Mouse (Mus musculus): ENCODE measurements around the gene Tmc6. TPM values are rescaled to one million over a fixed set of nuclear protein-coding genes. Genes with fewer than 3 reads are reported as not detected.
"Not testable (repeated sequence)": the region's sequence is repeated elsewhere in the genome, so short reads cannot be mapped to it uniquely, and the experiment has no call there.

The Tmc6 gene
- total and polyA plus RNA-seq, 2 experiments = 5.3 to 11.8 TPM

DNA sequence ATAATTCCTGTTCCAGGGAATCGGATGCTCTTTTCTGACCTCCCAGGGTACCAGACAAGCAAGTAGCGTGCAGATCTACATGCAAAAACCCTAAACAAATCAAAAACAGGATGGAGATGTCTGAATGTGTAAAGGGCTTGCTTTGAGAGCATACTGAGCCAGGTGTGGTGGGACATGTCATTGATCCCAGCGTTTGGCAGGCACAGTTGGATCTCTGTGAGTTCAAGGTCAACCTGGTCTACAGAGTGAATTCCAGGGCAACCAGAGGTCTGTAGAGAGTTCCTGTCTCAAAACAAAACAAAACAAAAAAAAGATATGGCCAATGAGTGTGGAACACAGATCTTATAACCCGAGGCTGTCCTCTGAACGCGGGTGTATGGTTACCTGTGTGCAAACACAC is 41.4 kb upstream of the Tmc6 start:
- Histone ChIP-seq H3K27ac (replicated peaks; ENCODE audit: insufficient read depth, low read depth, low read length) (peak overlapping the region; percentile 38; the same call in 1 of the 2 replicates), H3K27me3 (ENCODE audit: control insufficient read depth, insufficient read depth, low read length) (no peaks in the 10 kb centered on the region), H3K4me1 (ENCODE audit: control insufficient read depth, insufficient read depth, low read length) (peaks cover 36% of the 10 kb centered on the region), H3K36me3 (ENCODE audit: control insufficient read depth, insufficient read depth, low read length) (no peaks in the 10 kb centered on the region), H3K79me2 (ENCODE audit: control insufficient read depth, insufficient read depth, low read length) (no peaks in the 10 kb centered on the region), H3K4me3 (ENCODE audit: insufficient read depth, low read depth, low read length) (no peak overlapping the region), H3K9ac (ENCODE audit: low read depth, low read length) (no peak overlapping the region)
- 26% methylated on average over 6 of the region's 6 CpGs for WGBS
- no peak for TF ChIP-seq POLR2A (IDR thresholded peaks at IDR 0.05; ENCODE audit: extremely low read depth, insufficient read depth, low read length)
- TF ChIP-seq CTCF (IDR thresholded peaks at IDR 0.05; ENCODE audit: low read depth, low read length) = no peak
- DNase-seq (ENCODE audit: extremely low read depth, low read depth, low spot score) = peak; percentile 84

DNA sequence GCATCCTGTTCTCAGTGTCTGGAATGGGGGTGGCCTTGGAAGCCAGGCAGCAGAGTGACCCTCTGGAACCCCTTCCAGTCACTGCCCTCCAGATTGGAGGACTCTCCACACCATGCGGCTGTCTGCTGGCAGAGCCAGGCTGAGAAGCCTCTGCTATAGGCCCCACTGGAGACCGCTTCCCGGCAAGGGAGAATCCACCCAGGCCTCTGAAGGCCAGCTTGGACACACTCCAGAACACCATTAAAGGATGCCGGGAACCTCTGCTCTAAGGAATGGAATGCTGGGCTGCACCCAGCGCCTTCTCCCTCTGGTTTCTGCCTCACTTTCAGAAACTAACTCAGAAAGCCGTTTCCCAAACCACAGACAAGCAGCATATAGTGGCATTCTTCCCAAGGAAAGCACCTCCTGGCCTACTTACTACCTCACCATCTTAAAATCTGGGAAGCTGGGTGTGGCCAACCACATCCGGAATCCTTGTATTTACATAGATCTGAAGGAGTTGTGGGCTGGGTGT is 40.8 kb upstream of the Tmc6 start:
- Histone ChIP-seq H3K36me3 (ENCODE audit: control insufficient read depth, insufficient read depth, low read length) (no peaks in the 10 kb centered on the region; the same call in 1 of the 2 replicates), H3K4me3 (ENCODE audit: insufficient read depth, low read depth, low read length) (no peak overlapping the region), H3K27ac (replicated peaks; ENCODE audit: insufficient read depth, low read depth, low read length) (no peak overlapping the region), H3K79me2 (ENCODE audit: control insufficient read depth, insufficient read depth, low read length) (no peaks in the 10 kb centered on the region), H3K9ac (ENCODE audit: low read depth, low read length) (no peak overlapping the region), H3K27me3 (ENCODE audit: control insufficient read depth, insufficient read depth, low read length) (no peaks in the 10 kb centered on the region), H3K4me1 (ENCODE audit: control insufficient read depth, insufficient read depth, low read length) (peaks cover 30% of the 10 kb centered on the region)
- TF ChIP-seq POLR2A (IDR thresholded peaks at IDR 0.05; ENCODE audit: extremely low read depth, insufficient read depth, low read length) = no peak
- no peak for TF ChIP-seq CTCF (IDR thresholded peaks at IDR 0.05; ENCODE audit: low read depth, low read length)
- no peak for DNase-seq (ENCODE audit: extremely low read depth, low read depth, low spot score)
- 78% methylated on average over 7 of the region's 7 CpGs for WGBS

DNA sequence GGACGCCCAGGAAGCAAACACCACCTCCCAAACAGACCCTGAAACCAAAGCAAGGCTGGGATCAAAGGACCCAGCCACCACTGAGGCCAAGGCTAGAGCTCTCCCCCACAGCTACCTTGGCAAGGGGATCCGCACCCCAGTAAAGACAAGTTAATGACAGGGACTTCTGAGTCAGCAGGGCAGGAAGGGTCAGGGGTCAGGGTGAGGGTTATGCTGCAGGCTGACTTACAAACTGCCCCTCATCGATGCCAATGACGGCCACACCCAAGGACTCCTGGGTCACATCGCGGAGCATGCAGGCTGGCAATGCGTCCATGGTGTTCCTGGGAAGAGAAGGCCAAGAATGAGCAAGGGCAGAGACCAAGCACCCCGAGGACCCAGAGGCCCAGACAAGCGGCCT is 39.9 kb upstream of the Tmc6 start:
- H3K27ac ChIP-seq (replicated peaks; ENCODE audit: insufficient read depth, low read depth, low read length) = no peak overlapping the region
- no peak overlapping the region for H3K4me3 ChIP-seq (ENCODE audit: insufficient read depth, low read depth, low read length)
- TF ChIP-seq CTCF (IDR thresholded peaks at IDR 0.05; ENCODE audit: low read depth, low read length) = no peak
- TF ChIP-seq POLR2A (IDR thresholded peaks at IDR 0.05; ENCODE audit: extremely low read depth, insufficient read depth, low read length) = no peak
- no peaks in the 10 kb centered on the region for H3K79me2 ChIP-seq (ENCODE audit: control insufficient read depth, insufficient read depth, low read length)
- H3K36me3 ChIP-seq (ENCODE audit: control insufficient read depth, insufficient read depth, low read length) = peaks cover 3% of the 10 kb centered on the region; the same call in 1 of the 2 replicates
- peak; percentile 60 for DNase-seq (ENCODE audit: extremely low read depth, low read depth, low spot score)
- H3K27me3 ChIP-seq (ENCODE audit: control insufficient read depth, insufficient read depth, low read length) = no peaks in the 10 kb centered on the region
- 29% methylated on average over 9 of the region's 9 CpGs for WGBS
- peaks cover 25% of the 10 kb centered on the region for H3K4me1 ChIP-seq (ENCODE audit: control insufficient read depth, insufficient read depth, low read length)
- no peak overlapping the region for H3K9ac ChIP-seq (ENCODE audit: low read depth, low read length)

DNA sequence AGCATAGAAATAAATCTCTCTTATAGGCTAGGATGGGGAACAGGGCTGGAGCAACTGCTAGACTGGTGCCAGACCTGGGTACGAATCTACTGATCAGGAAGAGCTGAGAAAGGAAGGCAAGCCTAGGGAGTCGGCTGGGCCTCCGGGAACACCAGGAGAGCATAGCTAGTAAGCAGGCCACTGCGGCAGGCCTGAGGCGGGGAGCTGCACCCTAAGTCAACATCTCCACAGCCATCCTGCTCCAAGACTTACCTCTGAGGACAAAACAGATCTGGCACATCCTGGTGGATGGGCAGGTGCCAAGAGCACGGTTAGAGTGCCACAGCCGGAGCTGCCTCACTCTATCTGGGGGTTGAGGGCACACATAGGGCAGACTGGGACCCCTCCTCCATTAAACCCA is 38.2 kb upstream of the Tmc6 start:
- no peak overlapping the region for H3K9ac ChIP-seq (ENCODE audit: low read depth, low read length)
- H3K4me3 ChIP-seq (ENCODE audit: insufficient read depth, low read depth, low read length) = no peak overlapping the region
- no peaks in the 10 kb centered on the region for H3K27me3 ChIP-seq (ENCODE audit: control insufficient read depth, insufficient read depth, low read length)
- H3K36me3 ChIP-seq (ENCODE audit: control insufficient read depth, insufficient read depth, low read length) = peaks cover 4% of the 10 kb centered on the region; the same call in 1 of the 2 replicates
- H3K4me1 ChIP-seq (ENCODE audit: control insufficient read depth, insufficient read depth, low read length) = peaks cover 25% of the 10 kb centered on the region
- WGBS = 59% methylated on average over 7 of the region's 7 CpGs
- no peak for DNase-seq (ENCODE audit: extremely low read depth, low read depth, low spot score)
- H3K27ac ChIP-seq (replicated peaks; ENCODE audit: insufficient read depth, low read depth, low read length) = no peak overlapping the region
- TF ChIP-seq POLR2A (IDR thresholded peaks at IDR 0.05; ENCODE audit: extremely low read depth, insufficient read depth, low read length) = no peak
- TF ChIP-seq CTCF (IDR thresholded peaks at IDR 0.05; ENCODE audit: low read depth, low read length) = no peak
- H3K79me2 ChIP-seq (ENCODE audit: control insufficient read depth, insufficient read depth, low read length) = 0 out of 2 replicates have a peak, but pooled peaks cover 4% of the 10 kb centered on the region

DNA sequence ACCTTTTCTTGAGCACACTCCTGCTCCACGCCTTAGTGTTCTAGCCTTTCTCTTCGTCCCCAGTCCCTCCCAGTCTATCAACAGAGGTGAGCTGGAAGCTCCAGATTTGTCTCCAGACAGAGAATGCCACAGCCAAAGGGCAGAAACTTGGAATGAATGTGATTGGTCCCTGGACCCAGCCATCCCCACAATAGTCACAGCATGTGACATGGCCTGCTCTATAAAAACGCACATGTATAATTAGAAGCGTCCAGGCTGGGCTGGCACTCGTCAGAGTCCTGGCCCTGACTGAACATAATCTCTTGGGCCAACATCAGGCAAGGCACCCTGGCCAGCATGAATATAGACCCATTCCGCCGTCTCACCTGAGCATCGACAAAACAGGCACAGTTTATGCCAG is 37.1 kb upstream of the Tmc6 start:
- H3K9ac ChIP-seq (ENCODE audit: low read depth, low read length) = no peak overlapping the region
- H3K4me3 ChIP-seq (ENCODE audit: insufficient read depth, low read depth, low read length) = no peak overlapping the region
- 0 out of 2 replicates have a peak, but pooled peaks cover 4% of the 10 kb centered on the region for H3K79me2 ChIP-seq (ENCODE audit: control insufficient read depth, insufficient read depth, low read length)
- 0 out of 2 replicates have a peak overlapping the region, but pooled peaks have one; percentile 9 for H3K27ac ChIP-seq (replicated peaks; ENCODE audit: insufficient read depth, low read depth, low read length)
- H3K4me1 ChIP-seq (ENCODE audit: control insufficient read depth, insufficient read depth, low read length) = peaks cover 18% of the 10 kb centered on the region
- no peaks in the 10 kb centered on the region for H3K27me3 ChIP-seq (ENCODE audit: control insufficient read depth, insufficient read depth, low read length)
- peaks cover 4% of the 10 kb centered on the region; the same call in 1 of the 2 replicates for H3K36me3 ChIP-seq (ENCODE audit: control insufficient read depth, insufficient read depth, low read length)
- 20% methylated on average over 8 of the region's 8 CpGs for WGBS
- TF ChIP-seq CTCF (IDR thresholded peaks at IDR 0.05; ENCODE audit: low read depth, low read length) (no peak), POLR2A (IDR thresholded peaks at IDR 0.05; ENCODE audit: extremely low read depth, insufficient read depth, low read length) (no peak)
- DNase-seq (ENCODE audit: extremely low read depth, low read depth, low spot score) = peak; percentile 91

DNA sequence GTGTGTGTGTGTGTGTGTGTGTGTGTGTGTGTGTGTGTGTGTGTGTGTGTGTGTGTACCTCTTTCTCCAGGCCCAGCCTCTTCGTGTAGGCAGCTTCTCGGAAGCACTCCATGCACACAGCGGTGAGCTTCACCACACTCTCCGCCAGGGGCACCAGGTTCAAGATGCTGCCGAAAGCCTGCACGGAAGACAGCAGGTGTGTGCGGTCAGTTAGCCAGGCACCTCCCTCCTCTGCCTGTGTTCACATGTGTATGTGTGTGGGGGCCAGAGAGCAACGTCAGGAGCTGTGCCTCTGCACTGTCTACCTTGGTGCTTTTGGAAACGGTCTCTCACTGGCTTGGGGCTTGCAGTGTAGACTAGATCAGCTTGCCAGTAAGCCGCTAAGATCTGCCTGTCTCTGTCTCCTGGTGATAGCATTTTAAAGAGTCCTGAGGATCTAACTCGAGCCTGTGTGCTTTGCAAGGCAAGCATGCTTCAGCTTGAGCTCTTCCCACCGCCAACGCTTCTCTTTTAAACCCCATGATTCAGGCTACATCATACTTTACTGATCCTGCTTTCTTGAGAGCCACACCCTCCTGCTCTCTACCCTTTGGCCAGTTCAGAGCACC is 34.5 kb upstream of the Tmc6 start:
- WGBS = 86% methylated on average over 13 of the region's 13 CpGs
- TF ChIP-seq POLR2A (IDR thresholded peaks at IDR 0.05; ENCODE audit: extremely low read depth, insufficient read depth, low read length) (no peak), CTCF (IDR thresholded peaks at IDR 0.05; ENCODE audit: low read depth, low read length) (no peak)
- peaks cover 9% of the 10 kb centered on the region for H3K4me1 ChIP-seq (ENCODE audit: control insufficient read depth, insufficient read depth, low read length)
- H3K27me3 ChIP-seq (ENCODE audit: control insufficient read depth, insufficient read depth, low read length) = no peaks in the 10 kb centered on the region
- H3K9ac ChIP-seq (ENCODE audit: low read depth, low read length) = no peak overlapping the region
- DNase-seq (ENCODE audit: extremely low read depth, low read depth, low spot score) = no peak
- H3K27ac ChIP-seq (replicated peaks; ENCODE audit: insufficient read depth, low read depth, low read length) = no peak overlapping the region
- H3K79me2 ChIP-seq (ENCODE audit: control insufficient read depth, insufficient read depth, low read length) = peaks cover 19% of the 10 kb centered on the region
- H3K4me3 ChIP-seq (ENCODE audit: insufficient read depth, low read depth, low read length) = no peak overlapping the region
- peaks cover 4% of the 10 kb centered on the region; the same call in 1 of the 2 replicates for H3K36me3 ChIP-seq (ENCODE audit: control insufficient read depth, insufficient read depth, low read length)

DNA sequence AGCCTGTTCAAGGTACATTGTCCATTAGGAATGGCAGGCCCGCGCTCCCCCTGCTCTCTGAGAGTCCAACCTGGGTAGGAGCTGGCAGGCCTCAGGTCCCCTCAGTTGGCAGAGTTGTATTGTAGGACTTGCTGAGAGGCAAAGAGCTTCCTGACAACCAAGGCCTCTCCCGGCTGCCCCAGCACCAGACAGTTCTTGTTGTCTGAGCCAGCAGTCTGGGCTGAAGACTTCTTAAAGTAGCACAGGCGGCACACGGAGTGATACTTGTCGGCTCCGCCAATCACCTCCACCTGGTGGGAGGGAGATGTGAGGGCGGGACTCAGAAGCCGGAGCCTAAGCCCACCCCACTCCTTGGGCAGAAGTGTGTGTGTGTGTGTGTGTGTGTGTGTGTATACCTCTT is 33.9 kb upstream of the Tmc6 start:
- 92% methylated on average over 9 of the region's 9 CpGs for WGBS
- not testable (repeated sequence) for H3K27ac ChIP-seq (replicated peaks; ENCODE audit: insufficient read depth, low read depth, low read length); H3K27me3 ChIP-seq (ENCODE audit: control insufficient read depth, insufficient read depth, low read length); DNase-seq (ENCODE audit: extremely low read depth, low read depth, low spot score); H3K4me3 ChIP-seq (ENCODE audit: insufficient read depth, low read depth, low read length); H3K9ac ChIP-seq (ENCODE audit: low read depth, low read length); H3K36me3 ChIP-seq (ENCODE audit: control insufficient read depth, insufficient read depth, low read length)
- H3K4me1 ChIP-seq (ENCODE audit: control insufficient read depth, insufficient read depth, low read length) = peaks cover 12% of the 10 kb centered on the region
- H3K79me2 ChIP-seq (ENCODE audit: control insufficient read depth, insufficient read depth, low read length) = peaks cover 24% of the 10 kb centered on the region
